Mouse (Mus musculus) cerebellum, adult 2 months (tissue): Measurements from ENCODE around the gene Gpr83. TPM values are rescaled to one million over a fixed set of nuclear protein-coding genes. Genes with fewer than 3 reads are reported as not detected.

Experiments used
- DNase-seq, 2 experiments: peaks; one replicate each; pipeline ENCODE4 v3.0.0; 2021
- H3K27ac ChIP-seq: fragments of 200-500 bp; 2 replicates; pipeline ENCODE4 v1.5.1; 2012; ENCODE audit warnings: low read length, control low read depth, inconsistent platforms; ENCODE audit not compliant: insufficient read depth
- H3K27me3 ChIP-seq: fragments of 200-500 bp; 2 replicates; pipeline ENCODE4 v1.6.1; 2012; ENCODE audit warnings: inconsistent platforms, mild to moderate bottlenecking, low read length, moderate library complexity; ENCODE audit not compliant: control insufficient read depth, insufficient read depth
- H3K4me1 ChIP-seq: fragments of 200-500 bp; 2 replicates; pipeline ENCODE4 v1.6.1; 2011; ENCODE audit warnings: low read length; ENCODE audit not compliant: control insufficient read depth, insufficient read depth
- H3K4me3 ChIP-seq: fragments of 200-500 bp; replicated peaks from 2 replicates; pipeline ENCODE3; 2011; ENCODE audit warnings: mild to moderate bottlenecking, low read depth, low read length, control low read depth; ENCODE audit not compliant: insufficient read depth
- CTCF ChIP-seq: fragments of 200-500 bp; IDR thresholded peaks from 2 replicates; pipeline ENCODE4 v1.5.1; 2011; ENCODE audit warnings: low read depth, mild to moderate bottlenecking, control low read depth, low read length, moderate library complexity, borderline replicate concordance; ENCODE audit not compliant: insufficient read depth
- POLR2A ChIP-seq: fragments of 200-500 bp; IDR thresholded peaks from 2 replicates; pipeline ENCODE4 v1.6.1; 2011; ENCODE audit warnings: low read length, control low read depth, borderline replicate concordance; ENCODE audit not compliant: insufficient read depth
- WGBS: fragments of 180-500 bp; shearing (Covaris S2); methylation state at CpG from one replicate; pipeline ENCODE4 v1.1.7; 2018; 5-methylcytosine and 5-hydroxymethylcytosine counted together
- polyA plus RNA-seq: library from polyadenylated mRNA; depleted of rRNA; stranded (reverse); fragments of >200 nt; gene quantifications from 2 replicates; pipeline ENCODE4 v1.2.3, GENCODE M21; 2012; rRNA removed

Gene Gpr83
- 2.5 and 2.8 TPM in 2 replicates for polyA plus RNA-seq

GRCm38 (mm10) chr9:14859868-14860639, at the start of gene Gpr83:
Gene Gpr83, plus strand, starts transcription at chr9:14860210.
- WGBS, result under 1% methylated on average over 47 of the region's 47 CpGs
- TF ChIP-seq POLR2A (no peak), CTCF (no peak)
- no peaks in the 10 kb centered on the region for H3K27me3 ChIP-seq
- peak; percentile 17 to 36 for DNase-seq
- H3K4me3 ChIP-seq, result peak within 1 kb of the TSS; percentile 49
- peaks cover 9% of the 10 kb centered on the region for H3K4me1 ChIP-seq
- H3K27ac ChIP-seq, result no peak within 1 kb of the TSS

DNA sequence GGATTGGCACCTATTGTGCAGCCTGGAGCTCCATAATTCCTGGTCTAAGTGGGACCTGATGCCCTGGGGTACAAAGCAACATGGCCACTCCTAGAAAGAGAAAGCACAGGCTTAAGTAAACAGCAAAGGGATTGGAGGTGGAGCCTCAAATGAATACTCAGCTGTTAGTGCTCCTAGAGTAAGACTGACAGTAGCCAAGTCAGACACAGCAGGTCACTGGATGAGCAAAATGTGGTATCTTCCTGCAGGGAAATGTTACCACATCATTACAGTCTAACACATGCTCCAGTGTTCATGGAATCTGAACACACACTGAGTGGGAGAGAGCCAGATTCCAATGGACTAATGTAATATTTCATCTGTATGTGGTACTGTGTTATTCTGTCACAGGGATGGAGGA, 38.6 kb upstream of the Gpr83 start:
- Histone ChIP-seq H3K27me3 (no peaks in the 10 kb centered on the region), H3K4me3 (no peak overlapping the region), H3K4me1 (no peaks in the 10 kb centered on the region), H3K27ac (no peak overlapping the region)
- TF ChIP-seq POLR2A (no peak), CTCF (no peak)
- DNase-seq, result no peak

DNA sequence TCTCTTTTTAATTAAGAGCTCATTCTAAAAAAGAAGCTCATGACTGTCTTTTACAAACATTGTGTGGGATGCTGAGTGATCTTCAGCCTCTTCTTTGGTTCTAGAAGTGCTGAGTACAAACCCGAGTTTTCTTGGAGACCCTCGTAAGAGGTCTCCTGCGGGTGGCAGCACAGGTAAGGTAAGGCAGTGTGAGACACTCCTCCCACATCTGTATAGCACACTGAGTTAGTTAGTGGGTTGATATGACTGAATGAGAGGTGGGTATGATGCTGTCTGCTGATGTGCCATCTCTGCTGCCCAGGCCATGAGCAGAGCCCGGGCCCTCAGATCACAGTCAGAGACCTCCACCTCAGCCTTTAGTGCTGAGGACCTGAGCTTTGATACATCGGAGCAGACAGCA, 35.2 kb upstream of the Gpr83 start:
- H3K27me3 ChIP-seq, result no peaks in the 10 kb centered on the region
- no peak overlapping the region for H3K4me3 ChIP-seq
- 87% methylated on average over 5 of the region's 5 CpGs for WGBS
- no peaks in the 10 kb centered on the region for H3K4me1 ChIP-seq
- TF ChIP-seq CTCF, result no peak
- TF ChIP-seq POLR2A, result no peak
- DNase-seq, result no peak
- H3K27ac ChIP-seq, result no peak overlapping the region

DNA sequence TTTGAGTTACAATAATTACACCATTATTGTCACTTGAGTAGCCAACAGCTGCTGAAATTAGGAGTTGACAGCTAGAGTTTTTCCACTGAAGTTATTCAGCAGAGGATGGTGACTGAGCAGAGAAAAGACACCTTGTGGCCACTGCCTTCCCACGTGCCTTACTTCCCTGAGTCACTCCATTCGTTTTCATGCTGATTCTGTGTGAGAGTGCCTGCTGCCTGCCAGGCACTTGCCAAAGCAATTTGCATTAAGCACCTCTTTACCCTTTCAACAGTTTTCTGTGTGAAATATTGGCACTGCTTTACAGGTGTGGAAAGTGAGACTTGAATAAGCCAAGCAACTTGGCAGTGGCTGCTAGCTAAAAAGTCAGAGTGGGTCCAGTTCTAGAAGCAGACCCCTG, 32.1 kb upstream of the Gpr83 start:
- 42% methylated on average over 2 of the region's 2 CpGs for WGBS
- no peak for DNase-seq
- Histone ChIP-seq H3K4me1 (no peaks in the 10 kb centered on the region), H3K4me3 (no peak overlapping the region), H3K27ac (no peak overlapping the region), H3K27me3 (no peaks in the 10 kb centered on the region)
- TF ChIP-seq CTCF (no peak), POLR2A (no peak)

- H3K27ac ChIP-seq, result no peak overlapping the region
- no peak for DNase-seq
- no peaks in the 10 kb centered on the region for H3K27me3 ChIP-seq
- no peak overlapping the region for H3K4me3 ChIP-seq
- TF ChIP-seq POLR2A, result no peak
- TF ChIP-seq CTCF, result no peak
- H3K4me1 ChIP-seq, result no peaks in the 10 kb centered on the region
- WGBS, result 82% methylated on average over 5 of the region's 5 CpGs
Observed at GRCm38 (mm10) chr9:14832046-14832445, 28.0 kb upstream of the Gpr83 start.

DNA sequence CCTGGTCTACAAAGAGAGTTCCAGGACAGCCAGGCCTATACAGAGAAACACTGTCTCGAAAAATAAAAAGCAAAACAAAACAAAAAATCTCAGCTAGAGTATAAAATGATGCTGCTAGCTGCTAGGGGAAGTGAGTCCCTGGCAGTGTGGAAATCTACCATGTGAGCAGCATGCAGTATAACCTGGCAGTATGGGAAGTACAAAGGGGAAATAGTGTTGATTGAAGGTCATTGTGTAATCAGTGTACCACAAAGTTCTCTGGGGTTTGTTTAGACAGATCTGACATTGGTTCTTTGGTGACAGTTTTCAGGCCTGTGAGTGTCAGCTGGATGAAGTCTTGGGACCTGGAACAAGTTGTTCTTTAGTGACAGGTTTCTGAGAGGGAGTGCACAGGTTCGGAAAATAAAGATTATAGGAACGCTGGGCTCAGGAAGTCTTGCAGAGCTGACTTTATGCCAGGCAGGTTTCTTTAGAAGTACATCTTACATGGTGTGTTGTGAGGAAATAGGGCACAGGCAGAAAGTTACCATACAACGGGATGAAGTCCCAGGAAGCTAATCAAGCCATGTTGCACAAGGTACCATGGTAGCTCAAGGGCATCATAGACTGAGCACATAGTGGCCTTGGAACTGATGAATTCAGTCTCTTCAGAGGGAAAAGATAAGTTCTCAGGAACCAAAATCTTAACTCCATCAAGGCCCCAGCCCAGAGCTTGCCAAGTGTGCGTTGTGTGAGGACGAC, 24.5 kb upstream of the Gpr83 start:
- Histone ChIP-seq H3K27ac (no peak overlapping the region), H3K27me3 (no peaks in the 10 kb centered on the region), H3K4me3 (no peak overlapping the region), H3K4me1 (no peaks in the 10 kb centered on the region)
- 91% methylated on average over 6 of the region's 6 CpGs for WGBS
- TF ChIP-seq POLR2A (no peak), CTCF (no peak)
- DNase-seq, result no peak

DNA sequence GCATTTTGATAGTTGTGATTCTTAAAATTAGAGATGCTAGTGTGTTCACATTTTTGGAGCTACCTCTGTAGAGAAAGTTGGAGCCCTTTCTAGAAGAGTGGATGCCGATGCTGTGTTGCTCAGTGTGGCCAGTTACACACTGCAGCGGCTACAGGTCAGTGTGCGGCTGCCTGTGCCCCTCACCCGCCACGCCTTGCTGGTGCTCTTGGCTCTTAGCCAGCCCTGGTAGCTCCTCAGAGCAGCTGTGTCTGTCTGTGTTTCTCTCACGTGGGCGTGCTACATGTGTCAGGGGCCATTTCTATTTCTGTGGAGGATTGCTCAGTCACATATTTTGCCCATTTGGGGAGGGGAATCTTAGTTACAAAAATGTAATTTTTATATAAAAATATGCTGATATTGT, 20.5 kb upstream of the Gpr83 start:
- 24% methylated on average over 7 of the region's 7 CpGs for WGBS
- H3K27ac ChIP-seq, result no peak overlapping the region
- H3K4me1 ChIP-seq, result no peaks in the 10 kb centered on the region
- DNase-seq, result no peak
- no peak overlapping the region for H3K4me3 ChIP-seq
- no peak for TF ChIP-seq CTCF
- TF ChIP-seq POLR2A, result no peak
- no peaks in the 10 kb centered on the region for H3K27me3 ChIP-seq

DNA sequence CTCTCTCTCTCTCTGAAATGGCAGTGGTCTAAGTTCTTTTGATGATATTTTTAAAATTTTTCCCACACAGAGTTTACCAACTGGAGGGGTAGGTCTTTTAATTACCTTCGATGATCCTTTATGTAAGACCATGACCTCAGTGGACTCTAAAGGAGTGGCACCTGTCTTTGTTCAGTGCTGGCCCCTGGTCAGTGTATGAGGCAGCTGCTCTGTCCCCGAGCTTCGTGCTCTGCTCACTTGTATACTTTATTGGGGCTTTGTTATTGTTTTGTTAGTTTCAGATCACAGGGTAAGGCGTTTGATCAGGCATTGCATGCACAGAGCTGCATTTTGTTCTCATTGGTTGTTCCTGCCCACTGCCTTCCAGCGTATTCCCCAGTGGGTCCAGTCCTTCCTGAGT, 20.0 kb upstream of the Gpr83 start:
- no peak overlapping the region for H3K27ac ChIP-seq
- H3K27me3 ChIP-seq, result no peaks in the 10 kb centered on the region
- TF ChIP-seq POLR2A (no peak), CTCF (no peak)
- WGBS, result 72% methylated on average over 5 of the region's 5 CpGs
- no peak overlapping the region for H3K4me3 ChIP-seq
- no peaks in the 10 kb centered on the region for H3K4me1 ChIP-seq
- DNase-seq, result no peak
